Mouse (Mus musculus) G1E (cell line): ENCODE results near the gene Pgm5.

Experiments used
- CTCF ChIP-seq: IDR thresholded peaks from 2 replicates; pipeline ENCODE4 v1.5.1; 2012; ENCODE audit warnings: low read depth, low read length, inconsistent platforms, mixed read lengths
- GATA2 ChIP-seq: IDR thresholded peaks from 2 replicates; pipeline ENCODE4 v1.6.1; 2012; ENCODE audit warnings: low read depth, low read length, inconsistent platforms, borderline replicate concordance
- TAL1 ChIP-seq: conservative IDR thresholded peaks from 2 replicates; pipeline ENCODE4 v1.6.1; 2012; ENCODE audit warnings: low read depth, low read length, inconsistent platforms, mixed read lengths

- TF ChIP-seq GATA2 (no peak), CTCF (no peak), TAL1 (no peak)
Measured at GRCm38 (mm10) chr19:24701716-24702115, 159.9 kb downstream of the Pgm5 start.
